Comparison of ENCODE assay signal across 11 mouse cellular contexts in the genomic region with DNA sequence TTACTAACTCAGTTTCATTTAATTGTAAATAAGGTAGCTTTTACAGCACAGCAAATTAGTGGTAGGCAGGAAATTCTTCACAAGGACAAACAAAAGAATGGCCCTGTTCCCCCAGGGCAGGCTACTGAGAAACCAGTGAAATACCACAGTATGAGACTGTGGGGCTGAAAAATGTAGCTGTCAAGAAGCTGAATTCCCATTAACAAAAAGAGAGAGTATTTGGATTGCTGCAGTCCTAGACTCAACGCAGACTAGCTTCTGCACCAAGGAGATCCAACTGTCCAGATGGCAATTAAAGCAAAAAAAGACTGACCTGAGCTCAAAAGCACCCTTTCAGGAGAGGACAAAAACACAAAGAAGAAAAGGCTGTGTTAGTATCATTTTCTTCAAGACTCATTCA.
A peak's percentile ranks its signal among the peaks of the same experiment; 100 is the strongest.
DNase-seq lines count a peak whose midpoint lies in the region; ATAC-seq and TF ChIP-seq lines count a peak whose summit lies in the region.
"Had no signal": no experiment of that assay in that cellular context is flagged by ENCODE, and none has a peak within 500 bp of the region (broad histone marks: within the 10 kb centered on the region; RNA-seq: fewer than 3 reads in every experiment).

No protein-coding gene starts in this region.

- ATAC-seq in frontal cortex, adult (ENCODE audit: low TSS enrichment) = peak; percentile 62
- peak; percentile 45; the same call in 1 of the 2 replicates for ATAC-seq in forebrain, postnatal 0 days
- ATAC-seq in midbrain, embryonic 16.5 days = no peak
- ATAC-seq in megakaryocyte, adult 5-6 weeks (ENCODE audit: poor library complexity, severe bottlenecking) = no peak
- ATAC-seq: liver, embryonic 12.5 days had no signal

- H3K9ac ChIP-seq in forebrain, postnatal 0 days = no peak overlapping the region
- no peak overlapping the region for H3K9ac ChIP-seq in midbrain, embryonic 16.5 days (ENCODE audit: low read depth, low read length)
- H3K9ac ChIP-seq: embryonic facial prominence, embryonic 13.5 days; liver, embryonic 12.5 days had no signal

- H3K9me3 ChIP-seq in forebrain, postnatal 0 days (ENCODE audit: low read length) = no peaks in the 10 kb centered on the region
- no peaks in the 10 kb centered on the region for H3K9me3 ChIP-seq in midbrain, embryonic 16.5 days (replicated peaks; ENCODE audit: control insufficient read depth, low read length, poor library complexity, severe bottlenecking)
- H3K9me3 ChIP-seq: embryonic facial prominence, embryonic 13.5 days; liver, embryonic 12.5 days had no signal

- no peaks in the 10 kb centered on the region for H3K36me3 ChIP-seq in forebrain, postnatal 0 days (ENCODE audit: insufficient read depth)
- H3K36me3 ChIP-seq in midbrain, embryonic 16.5 days (ENCODE audit: control insufficient read depth, insufficient read depth, low read length) = no peaks in the 10 kb centered on the region
- H3K36me3 ChIP-seq: embryonic facial prominence, embryonic 13.5 days; liver, embryonic 12.5 days had no signal

- no peaks in the 10 kb centered on the region for H3K27me3 ChIP-seq in forebrain, postnatal 0 days (ENCODE audit: insufficient read depth, low read length)
- H3K27me3 ChIP-seq in midbrain, embryonic 16.5 days (ENCODE audit: control insufficient read depth, insufficient read depth, low read depth, low read length) = no peaks in the 10 kb centered on the region
- H3K27me3 ChIP-seq: embryonic facial prominence, embryonic 13.5 days; liver, embryonic 12.5 days had no signal

- no peak overlapping the region for H3K27ac ChIP-seq in forebrain, postnatal 0 days (ENCODE audit: low read depth, low read length)
- peak overlapping the region; percentile 47; the same call in 1 of the 2 replicates for H3K27ac ChIP-seq in midbrain, embryonic 16.5 days (ENCODE audit: low read length)
- H3K27ac ChIP-seq: embryonic facial prominence, embryonic 13.5 days; gastrocnemius, adult 2 months; liver, embryonic 12.5 days had no signal

- WGBS in forebrain, postnatal 0 days = 8% methylated on average over 1 of the region's 1 CpGs
- WGBS in midbrain, embryonic 16.5 days = 8% methylated on average over 1 of the region's 1 CpGs

- DNase-seq in frontal cortex, postnatal 10 days (ENCODE audit: low spot score in 2 of 2) = no peak
- peak; percentile 9 to 13 for DNase-seq in cerebellum, postnatal 10 days
- no peak for DNase-seq in forebrain, postnatal 0 days
- DNase-seq in right cerebral cortex, adult 2 months (ENCODE audit: low spot score in 2 of 2) = no peak
- DNase-seq in urinary bladder, adult 2 months (ENCODE audit: low spot score) = no peak
- DNase-seq: gastrocnemius, adult 2 months had no signal

- no peak overlapping the region for H3K4me3 ChIP-seq in forebrain, postnatal 0 days (ENCODE audit: low read depth, low read length)
- no peak overlapping the region for H3K4me3 ChIP-seq in midbrain, embryonic 16.5 days (ENCODE audit: low read depth, low read length)
- H3K4me3 ChIP-seq: embryonic facial prominence, embryonic 13.5 days; gastrocnemius, adult 2 months; liver, embryonic 12.5 days had no signal

- H3K4me2 ChIP-seq in forebrain, postnatal 0 days (ENCODE audit: low read depth) = no peak overlapping the region
- H3K4me2 ChIP-seq in midbrain, embryonic 16.5 days (ENCODE audit: low read length) = no peak overlapping the region
- H3K4me2 ChIP-seq: embryonic facial prominence, embryonic 13.5 days; liver, embryonic 12.5 days had no signal

- TF ChIP-seq CTCF in forebrain, postnatal 0 days (IDR thresholded peaks at IDR 0.05; ENCODE audit: low read depth) = no peak

- H3K4me1 ChIP-seq in forebrain, postnatal 0 days (ENCODE audit: insufficient read depth) = no peaks in the 10 kb centered on the region
- H3K4me1 ChIP-seq in midbrain, embryonic 16.5 days (ENCODE audit: control insufficient read depth, insufficient read depth, low read length) = peaks cover 3% of the 10 kb centered on the region; the same call in 1 of the 2 replicates
- H3K4me1 ChIP-seq: embryonic facial prominence, embryonic 13.5 days; liver, embryonic 12.5 days had no signal

Comparison
In these comparisons a context has a peak if more than half of its experiments do, and no peak if none do; other contexts are left out.
1. ATAC-seq: peak in frontal cortex, adult (single experiment) and forebrain, postnatal 0 days (single experiment); none in midbrain, embryonic 16.5 days (single experiment) and megakaryocyte, adult 5-6 weeks (single experiment).
2. DNase-seq: peak in cerebellum, postnatal 10 days (2 of 2); none in frontal cortex, postnatal 10 days (0 of 2), forebrain, postnatal 0 days (single experiment), right cerebral cortex, adult 2 months (0 of 2) and urinary bladder, adult 2 months (single experiment).